Mouse (Mus musculus): ENCODE results near the gene Camk1g. TPM values are rescaled to one million over a fixed set of nuclear protein-coding genes. Genes with fewer than 3 reads are reported as not detected.

The Camk1g gene
- total and polyA plus RNA-seq, 2 experiments, result not detected

GRCm38 (mm10) chr1:193324224-193324623 is 45.9 kb downstream of the Camk1g start:
- no peaks in the 10 kb centered on the region for H3K27me3 ChIP-seq (ENCODE audit: control insufficient read depth, insufficient read depth, low read length)
- H3K27ac ChIP-seq (replicated peaks; ENCODE audit: insufficient read depth, low read depth, low read length), result no peak overlapping the region
- no peaks in the 10 kb centered on the region for H3K79me2 ChIP-seq (ENCODE audit: control insufficient read depth, insufficient read depth, low read length)
- 52% methylated on average over 2 of the region's 2 CpGs for WGBS
- peaks cover 19% of the 10 kb centered on the region for H3K4me1 ChIP-seq (ENCODE audit: control insufficient read depth, insufficient read depth, low read length)
- DNase-seq (ENCODE audit: extremely low read depth, low read depth, low spot score), result peak; percentile 32
- TF ChIP-seq CTCF (IDR thresholded peaks at IDR 0.05; ENCODE audit: low read depth, low read length) (peak; percentile 86), POLR2A (IDR thresholded peaks at IDR 0.05; ENCODE audit: extremely low read depth, insufficient read depth, low read length) (no peak)
- no peak overlapping the region for H3K9ac ChIP-seq (ENCODE audit: low read depth, low read length)
- no peaks in the 10 kb centered on the region for H3K36me3 ChIP-seq (ENCODE audit: control insufficient read depth, insufficient read depth, low read length)
- H3K4me3 ChIP-seq (ENCODE audit: insufficient read depth, low read depth, low read length), result no peak overlapping the region

DNA sequence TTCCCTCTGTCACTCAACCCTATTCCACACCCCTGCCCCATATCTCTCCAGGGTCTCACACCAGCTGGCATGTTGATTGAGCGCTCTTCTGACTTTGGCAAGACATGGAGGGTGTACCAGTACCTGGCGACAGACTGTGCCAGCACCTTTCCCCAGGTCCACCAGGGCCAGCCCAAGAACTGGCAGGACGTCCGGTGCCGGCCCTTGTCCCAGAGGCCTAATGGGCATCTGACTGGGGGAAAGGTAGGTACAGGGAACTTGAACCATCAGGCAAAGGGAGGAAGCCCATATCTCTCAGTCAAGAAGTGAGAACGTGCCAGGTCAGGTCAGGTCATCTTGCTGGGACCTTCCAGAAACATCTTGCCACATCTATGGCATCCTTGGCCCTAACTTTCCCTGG is 46.4 kb downstream of the Camk1g start:
- no peaks in the 10 kb centered on the region for H3K79me2 ChIP-seq (ENCODE audit: control insufficient read depth, insufficient read depth, low read length)
- no peak overlapping the region for H3K4me3 ChIP-seq (ENCODE audit: insufficient read depth, low read depth, low read length)
- H3K27ac ChIP-seq (replicated peaks; ENCODE audit: insufficient read depth, low read depth, low read length), result no peak overlapping the region
- DNase-seq (ENCODE audit: extremely low read depth, low read depth, low spot score), result peak; percentile 72
- H3K9ac ChIP-seq (ENCODE audit: low read depth, low read length), result no peak overlapping the region
- TF ChIP-seq CTCF (IDR thresholded peaks at IDR 0.05; ENCODE audit: low read depth, low read length) (no peak), POLR2A (IDR thresholded peaks at IDR 0.05; ENCODE audit: extremely low read depth, insufficient read depth, low read length) (no peak)
- peaks cover 19% of the 10 kb centered on the region for H3K4me1 ChIP-seq (ENCODE audit: control insufficient read depth, insufficient read depth, low read length)
- WGBS, result 75% methylated on average over 6 of the region's 6 CpGs
- H3K27me3 ChIP-seq (ENCODE audit: control insufficient read depth, insufficient read depth, low read length), result no peaks in the 10 kb centered on the region
- no peaks in the 10 kb centered on the region for H3K36me3 ChIP-seq (ENCODE audit: control insufficient read depth, insufficient read depth, low read length)

DNA sequence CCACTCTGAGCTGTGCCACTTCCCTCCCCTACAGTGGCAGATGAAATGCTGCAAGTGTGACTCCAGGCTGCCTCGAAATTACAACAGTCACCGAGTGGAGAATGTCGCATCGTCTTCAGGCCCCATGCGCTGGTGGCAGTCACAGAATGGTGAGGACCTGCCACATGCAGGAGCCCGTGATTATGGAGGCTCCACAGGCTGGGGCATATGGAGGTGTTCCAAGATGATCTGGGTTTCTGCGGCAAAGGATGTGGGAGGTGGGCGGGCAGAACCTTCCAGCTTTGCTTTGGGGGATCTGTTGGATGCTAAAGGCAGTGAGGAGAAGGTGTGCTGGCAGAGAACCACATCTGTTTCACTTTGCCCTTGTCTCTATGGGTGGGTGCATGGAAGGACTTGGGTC is 49.7 kb downstream of the Camk1g start:
- no peak for TF ChIP-seq CTCF (IDR thresholded peaks at IDR 0.05; ENCODE audit: low read depth, low read length)
- TF ChIP-seq POLR2A (IDR thresholded peaks at IDR 0.05; ENCODE audit: extremely low read depth, insufficient read depth, low read length), result no peak
- DNase-seq (ENCODE audit: extremely low read depth, low read depth, low spot score), result no peak
- Histone ChIP-seq H3K27ac (replicated peaks; ENCODE audit: insufficient read depth, low read depth, low read length) (no peak overlapping the region), H3K36me3 (ENCODE audit: control insufficient read depth, insufficient read depth, low read length) (no peaks in the 10 kb centered on the region), H3K4me3 (ENCODE audit: insufficient read depth, low read depth, low read length) (no peak overlapping the region), H3K9ac (ENCODE audit: low read depth, low read length) (no peak overlapping the region), H3K79me2 (ENCODE audit: control insufficient read depth, insufficient read depth, low read length) (no peaks in the 10 kb centered on the region), H3K27me3 (ENCODE audit: control insufficient read depth, insufficient read depth, low read length) (no peaks in the 10 kb centered on the region), H3K4me1 (ENCODE audit: control insufficient read depth, insufficient read depth, low read length) (peaks cover 9% of the 10 kb centered on the region; the same call in 1 of the 2 replicates)
- 93% methylated on average over 8 of the region's 8 CpGs for WGBS

DNA sequence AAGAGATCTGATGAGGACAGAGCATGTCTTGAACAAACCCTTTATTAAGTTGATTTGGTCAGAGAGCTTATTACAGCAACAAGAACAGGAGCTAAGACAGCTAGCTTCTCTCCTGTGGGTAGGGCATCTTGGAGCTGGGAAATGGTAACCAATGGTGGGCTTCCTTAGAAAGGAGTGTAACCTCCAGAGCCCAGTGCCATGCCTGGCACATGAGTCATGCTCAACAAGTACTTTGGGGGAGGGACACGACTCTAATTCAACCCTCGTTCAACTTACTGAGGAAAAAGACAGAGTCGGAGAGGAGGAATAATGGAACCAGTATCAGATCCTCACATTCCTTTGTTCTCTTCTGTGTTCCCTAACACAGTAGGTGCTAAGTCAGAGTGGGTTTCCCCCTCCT is 50.4 kb downstream of the Camk1g start:
- H3K9ac ChIP-seq (ENCODE audit: low read depth, low read length), result no peak overlapping the region
- no peak overlapping the region for H3K4me3 ChIP-seq (ENCODE audit: insufficient read depth, low read depth, low read length)
- H3K4me1 ChIP-seq (ENCODE audit: control insufficient read depth, insufficient read depth, low read length), result peaks cover 12% of the 10 kb centered on the region
- no peaks in the 10 kb centered on the region for H3K79me2 ChIP-seq (ENCODE audit: control insufficient read depth, insufficient read depth, low read length)
- 68% methylated on average over 3 of the region's 3 CpGs for WGBS
- no peak for TF ChIP-seq POLR2A (IDR thresholded peaks at IDR 0.05; ENCODE audit: extremely low read depth, insufficient read depth, low read length)
- no peak for TF ChIP-seq CTCF (IDR thresholded peaks at IDR 0.05; ENCODE audit: low read depth, low read length)
- H3K36me3 ChIP-seq (ENCODE audit: control insufficient read depth, insufficient read depth, low read length), result no peaks in the 10 kb centered on the region
- H3K27me3 ChIP-seq (ENCODE audit: control insufficient read depth, insufficient read depth, low read length), result no peaks in the 10 kb centered on the region
- H3K27ac ChIP-seq (replicated peaks; ENCODE audit: insufficient read depth, low read depth, low read length), result no peak overlapping the region
- DNase-seq (ENCODE audit: extremely low read depth, low read depth, low spot score), result no peak

GRCm38 (mm10) chr1:193317159-193317559 is 52.9 kb downstream of the Camk1g start:
- peak; percentile 19 for DNase-seq (ENCODE audit: extremely low read depth, low read depth, low spot score)
- no peaks in the 10 kb centered on the region for H3K79me2 ChIP-seq (ENCODE audit: control insufficient read depth, insufficient read depth, low read length)
- WGBS, result 76% methylated on average over 6 of the region's 6 CpGs
- H3K9ac ChIP-seq (ENCODE audit: low read depth, low read length), result no peak overlapping the region
- no peaks in the 10 kb centered on the region for H3K27me3 ChIP-seq (ENCODE audit: control insufficient read depth, insufficient read depth, low read length)
- H3K27ac ChIP-seq (replicated peaks; ENCODE audit: insufficient read depth, low read depth, low read length), result no peak overlapping the region
- H3K36me3 ChIP-seq (ENCODE audit: control insufficient read depth, insufficient read depth, low read length), result no peaks in the 10 kb centered on the region
- TF ChIP-seq POLR2A (IDR thresholded peaks at IDR 0.05; ENCODE audit: extremely low read depth, insufficient read depth, low read length) (no peak), CTCF (IDR thresholded peaks at IDR 0.05; ENCODE audit: low read depth, low read length) (no peak)
- H3K4me1 ChIP-seq (ENCODE audit: control insufficient read depth, insufficient read depth, low read length), result peaks cover 18% of the 10 kb centered on the region
- H3K4me3 ChIP-seq (ENCODE audit: insufficient read depth, low read depth, low read length), result no peak overlapping the region

DNA sequence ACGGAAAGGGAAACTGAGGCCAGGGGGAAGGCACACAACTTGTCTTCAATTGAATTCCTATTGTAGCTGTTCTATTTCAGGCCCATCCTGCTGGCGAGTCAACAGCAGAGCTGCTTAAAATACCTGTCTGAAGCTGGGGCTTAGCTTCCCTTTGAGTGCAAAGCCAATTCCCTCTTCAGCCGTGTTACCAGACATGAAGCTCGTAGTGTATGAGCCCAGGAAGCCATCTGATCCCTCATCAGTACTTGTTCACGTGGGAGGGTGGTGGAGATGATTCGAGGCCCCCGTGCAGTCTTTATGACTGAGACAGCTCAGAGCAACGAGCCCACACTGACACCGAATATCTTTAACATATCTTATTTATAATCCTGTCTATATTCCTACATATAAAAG is 53.7 kb downstream of the Camk1g start:
- H3K79me2 ChIP-seq (ENCODE audit: control insufficient read depth, insufficient read depth, low read length), result no peaks in the 10 kb centered on the region
- no peaks in the 10 kb centered on the region for H3K36me3 ChIP-seq (ENCODE audit: control insufficient read depth, insufficient read depth, low read length)
- no peak overlapping the region for H3K4me3 ChIP-seq (ENCODE audit: insufficient read depth, low read depth, low read length)
- H3K27me3 ChIP-seq (ENCODE audit: control insufficient read depth, insufficient read depth, low read length), result no peaks in the 10 kb centered on the region
- no peak for DNase-seq (ENCODE audit: extremely low read depth, low read depth, low spot score)
- 81% methylated on average over 9 of the region's 9 CpGs for WGBS
- TF ChIP-seq POLR2A (IDR thresholded peaks at IDR 0.05; ENCODE audit: extremely low read depth, insufficient read depth, low read length), result no peak
- H3K9ac ChIP-seq (ENCODE audit: low read depth, low read length), result no peak overlapping the region
- peak overlapping the region; percentile 37 for H3K27ac ChIP-seq (replicated peaks; ENCODE audit: insufficient read depth, low read depth, low read length)
- peaks cover 23% of the 10 kb centered on the region for H3K4me1 ChIP-seq (ENCODE audit: control insufficient read depth, insufficient read depth, low read length)
